Mouse (Mus musculus) limb, embryonic 13.5 days (tissue): ENCODE measurements around the gene St3gal4. TPM values are rescaled to one million over a fixed set of nuclear protein-coding genes. Genes with fewer than 3 reads are reported as not detected.

Experiments
- ATAC-seq: fragments of 200-750 bp; cut with Nextera tagmentation; 2 replicates; pipeline ENCODE4 v1.8.0; 2017; ENCODE audit warnings: low read depth, moderate number of reproducible peaks, moderate TSS enrichment; ENCODE audit not compliant: low FRiP score
- H3K27ac ChIP-seq: fragments of 300-500 bp; sonication (generic); 2 replicates; pipeline ENCODE4 v1.5.1; 2015; ENCODE audit warnings: inconsistent platforms, mild to moderate bottlenecking, moderate library complexity
- H3K27me3 ChIP-seq: fragments of 300-500 bp; sonication (generic); 2 replicates; pipeline ENCODE4 v1.6.1; 2015; ENCODE audit warnings: mild to moderate bottlenecking, inconsistent platforms
- H3K36me3 ChIP-seq: fragments of 300-500 bp; sonication (generic); 2 replicates; pipeline ENCODE4 v1.6.1; 2015; ENCODE audit warnings: inconsistent platforms, mild to moderate bottlenecking, moderate library complexity
- H3K4me1 ChIP-seq: fragments of 300-500 bp; sonication (generic); 2 replicates; pipeline ENCODE4 v1.6.1; 2015; ENCODE audit warnings: inconsistent platforms
- H3K4me2 ChIP-seq: fragments of 300-500 bp; sonication (generic); replicated peaks from 2 replicates; pipeline ENCODE4 v1.6.1; 2015; ENCODE audit warnings: inconsistent platforms, mild to moderate bottlenecking, moderate library complexity
- H3K4me3 ChIP-seq: fragments of 300-500 bp; sonication (generic); 2 replicates; pipeline ENCODE4 v1.5.1; 2015; ENCODE audit warnings: moderate library complexity, mild to moderate bottlenecking, inconsistent platforms
- H3K9ac ChIP-seq: fragments of 300-500 bp; sonication (generic); 2 replicates; pipeline ENCODE4 v1.6.1; 2015; ENCODE audit warnings: mild to moderate bottlenecking, inconsistent platforms
- H3K9me3 ChIP-seq: fragments of 300-500 bp; sonication (generic); 2 replicates; pipeline ENCODE4 v1.6.1; 2016; ENCODE audit warnings: inconsistent platforms
- WGBS: fragments of 180-500 bp; shearing (Covaris S2); methylation state at CpG from one replicate; pipeline ENCODE4 v1.1.7; 2015; 5-methylcytosine and 5-hydroxymethylcytosine counted together
- polyA plus RNA-seq: library from polyadenylated mRNA; unstranded; fragments of >200 nt; fragmentation: Nextera tagmentation; extraction: Ambion mirVana; gene quantifications from 2 replicates; pipeline ENCODE4 v1.2.1, GENCODE M21; 2015

The St3gal4 gene
- polyA plus RNA-seq, 1 experiment from 2014 or later, result 37.9 TPM

GRCm38 (mm10) chr9:35039846-35040245 lies 79.2 kb downstream of the St3gal4 start:
- peaks cover 30% of the 10 kb centered on the region for H3K4me1 ChIP-seq
- H3K9me3 ChIP-seq, result no peaks in the 10 kb centered on the region
- H3K4me2 ChIP-seq, result no peak overlapping the region
- H3K4me3 ChIP-seq, result no peak overlapping the region
- no peaks in the 10 kb centered on the region for H3K27me3 ChIP-seq
- H3K9ac ChIP-seq, result no peak overlapping the region
- no peak for ATAC-seq
- no peaks in the 10 kb centered on the region for H3K36me3 ChIP-seq
- H3K27ac ChIP-seq, result 0 out of 2 replicates have a peak overlapping the region, but pooled peaks have one; percentile 10
- WGBS, result 64% methylated on average over 5 of the region's 5 CpGs

- Histone ChIP-seq H3K36me3 (no peaks in the 10 kb centered on the region), H3K27me3 (no peaks in the 10 kb centered on the region), H3K9me3 (no peaks in the 10 kb centered on the region), H3K4me3 (no peak overlapping the region), H3K4me1 (peaks cover 22% of the 10 kb centered on the region), H3K4me2 (no peak overlapping the region), H3K9ac (no peak overlapping the region), H3K27ac (no peak overlapping the region)
- WGBS, result 68% methylated on average over 7 of the region's 7 CpGs
- no peak for ATAC-seq
These were observed 80.0 kb downstream of the St3gal4 start for GRCm38 (mm10) chr9:35038922-35039586.

GRCm38 (mm10) chr9:35035074-35035473 lies 84.0 kb downstream of the St3gal4 start:
- H3K9me3 ChIP-seq, result no peaks in the 10 kb centered on the region
- H3K9ac ChIP-seq, result no peak overlapping the region
- H3K27ac ChIP-seq, result no peak overlapping the region
- no peak overlapping the region for H3K4me3 ChIP-seq
- H3K4me1 ChIP-seq, result peaks cover 17% of the 10 kb centered on the region; the same call in 1 of the 2 replicates
- H3K4me2 ChIP-seq, result no peak overlapping the region
- ATAC-seq, result no peak
- no peaks in the 10 kb centered on the region for H3K27me3 ChIP-seq
- WGBS, result 46% methylated on average over 14 of the region's 14 CpGs
- H3K36me3 ChIP-seq, result 0 out of 2 replicates have a peak, but pooled peaks cover 7% of the 10 kb centered on the region

GRCm38 (mm10) chr9:35032457-35032856 lies 86.6 kb downstream of the St3gal4 start:
- 0 out of 2 replicates have a peak, but pooled peaks cover 11% of the 10 kb centered on the region for H3K27me3 ChIP-seq
- 73% methylated on average over 6 of the region's 6 CpGs for WGBS
- no peak overlapping the region for H3K9ac ChIP-seq
- no peak overlapping the region for H3K4me2 ChIP-seq
- H3K4me1 ChIP-seq, result peaks cover 8% of the 10 kb centered on the region; the same call in 1 of the 2 replicates
- no peak for ATAC-seq
- H3K4me3 ChIP-seq, result no peak overlapping the region
- 0 out of 2 replicates have a peak, but pooled peaks cover 8% of the 10 kb centered on the region for H3K36me3 ChIP-seq
- no peak overlapping the region for H3K27ac ChIP-seq
- H3K9me3 ChIP-seq, result no peaks in the 10 kb centered on the region

GRCm38 (mm10) chr9:35030823-35031222 lies 88.2 kb downstream of the St3gal4 start:
- Histone ChIP-seq H3K36me3 (0 out of 2 replicates have a peak, but pooled peaks cover 8% of the 10 kb centered on the region), H3K9ac (no peak overlapping the region), H3K27ac (no peak overlapping the region), H3K4me1 (peaks cover 19% of the 10 kb centered on the region), H3K27me3 (peaks cover 14% of the 10 kb centered on the region; the same call in 1 of the 2 replicates), H3K4me2 (no peak overlapping the region), H3K9me3 (no peaks in the 10 kb centered on the region), H3K4me3 (no peak overlapping the region)
- ATAC-seq, result no peak
- WGBS, result 74% methylated on average over 5 of the region's 5 CpGs

GRCm38 (mm10) chr9:35027382-35027997 lies 91.6 kb downstream of the St3gal4 start:
- Histone ChIP-seq H3K4me3 (no peak overlapping the region), H3K27ac (no peak overlapping the region), H3K4me1 (peaks cover 27% of the 10 kb centered on the region), H3K9me3 (no peaks in the 10 kb centered on the region), H3K9ac (no peak overlapping the region), H3K4me2 (no peak overlapping the region), H3K27me3 (peaks cover 36% of the 10 kb centered on the region), H3K36me3 (0 out of 2 replicates have a peak, but pooled peaks cover 3% of the 10 kb centered on the region)
- ATAC-seq, result no peak
- 74% methylated on average over 6 of the region's 6 CpGs for WGBS

- Histone ChIP-seq H3K27me3 (peaks cover 36% of the 10 kb centered on the region), H3K9ac (no peak overlapping the region), H3K36me3 (0 out of 2 replicates have a peak, but pooled peaks cover 3% of the 10 kb centered on the region), H3K4me3 (no peak overlapping the region), H3K4me1 (peaks cover 26% of the 10 kb centered on the region), H3K9me3 (no peaks in the 10 kb centered on the region), H3K4me2 (no peak overlapping the region), H3K27ac (no peak overlapping the region)
- ATAC-seq, result no peak
- 56% methylated on average over 6 of the region's 6 CpGs for WGBS
These were observed 92.2 kb downstream of the St3gal4 start for GRCm38 (mm10) chr9:35026897-35027311.

- Histone ChIP-seq H3K27ac (no peak overlapping the region), H3K36me3 (0 out of 2 replicates have a peak, but pooled peaks cover 3% of the 10 kb centered on the region), H3K9ac (no peak overlapping the region), H3K27me3 (peaks cover 36% of the 10 kb centered on the region), H3K9me3 (no peaks in the 10 kb centered on the region), H3K4me1 (peaks cover 22% of the 10 kb centered on the region), H3K4me2 (no peak overlapping the region), H3K4me3 (no peak overlapping the region)
- no peak for ATAC-seq
- 64% methylated on average over 6 of the region's 6 CpGs for WGBS
These were observed 92.8 kb downstream of the St3gal4 start for GRCm38 (mm10) chr9:35026311-35026710.

- Histone ChIP-seq H3K9me3 (no peaks in the 10 kb centered on the region), H3K27ac (no peak overlapping the region), H3K27me3 (peaks cover 36% of the 10 kb centered on the region), H3K36me3 (0 out of 2 replicates have a peak, but pooled peaks cover 3% of the 10 kb centered on the region), H3K4me1 (peaks cover 29% of the 10 kb centered on the region), H3K4me3 (peak overlapping the region; percentile 39), H3K4me2 (peak overlapping the region; percentile 68), H3K9ac (peak overlapping the region; percentile 59)
- ATAC-seq, result no peak
- WGBS, result 4% methylated on average over 25 of the region's 25 CpGs
These were observed 94.2 kb downstream of the St3gal4 start for GRCm38 (mm10) chr9:35024591-35025496.

- Histone ChIP-seq H3K36me3 (0 out of 2 replicates have a peak, but pooled peaks cover 3% of the 10 kb centered on the region), H3K27ac (no peak overlapping the region), H3K9ac (no peak overlapping the region), H3K27me3 (peaks cover 28% of the 10 kb centered on the region), H3K4me2 (no peak overlapping the region), H3K4me1 (peaks cover 44% of the 10 kb centered on the region), H3K9me3 (no peaks in the 10 kb centered on the region), H3K4me3 (no peak overlapping the region)
- 92% methylated on average over 1 of the region's 1 CpGs for WGBS
- ATAC-seq, result no peak
These were observed 97.3 kb downstream of the St3gal4 start for GRCm38 (mm10) chr9:35021744-35022143.

- 47% methylated on average over 11 of the region's 11 CpGs for WGBS
- H3K27me3 ChIP-seq, result peaks cover 24% of the 10 kb centered on the region
- H3K27ac ChIP-seq, result no peak overlapping the region
- H3K4me2 ChIP-seq, result no peak overlapping the region
- ATAC-seq, result no peak
- no peaks in the 10 kb centered on the region for H3K9me3 ChIP-seq
- no peak overlapping the region for H3K9ac ChIP-seq
- peaks cover 28% of the 10 kb centered on the region for H3K4me1 ChIP-seq
- H3K4me3 ChIP-seq, result no peak overlapping the region
- H3K36me3 ChIP-seq, result 0 out of 2 replicates have a peak, but pooled peaks cover 3% of the 10 kb centered on the region
These were observed 98.9 kb downstream of the St3gal4 start for GRCm38 (mm10) chr9:35020015-35020653.
